Mouse (Mus musculus) frontal cortex, postnatal 10 days (tissue): ENCODE data around the gene Ick.
A peak's percentile ranks its signal among the peaks of the same experiment; 100 is the strongest.

Source experiments
- DNase-seq, 2 experiments: peaks; one replicate each; pipeline ENCODE4 v3.0.0; 2022; ENCODE audit warnings: low spot score in 2 of 2, mixed read lengths in 1 of 2

Ick gene

GRCm38 (mm10) chr9:78104973-78105372 is 4.0 kb upstream of the Ick start:
- DNase-seq, result no peak

GRCm38 (mm10) chr9:78105501-78105932 is 3.5 kb upstream of the Ick start:
- DNase-seq, result no peak

GRCm38 (mm10) chr9:78106821-78107220 is 2.2 kb upstream of the Ick start:
- no peak for DNase-seq

GRCm38 (mm10) chr9:78107582-78107911 is 1.4 kb upstream of the Ick start:
- DNase-seq, result no peak

- peak; percentile 72 to 81 for DNase-seq
Measured at GRCm38 (mm10) chr9:78107912-78108795, 838 bp upstream of the Ick start.

- DNase-seq, result no peak
Measured at GRCm38 (mm10) chr9:78109656-78110055, 664 bp downstream of the Ick start.

- no peak for DNase-seq
Measured at GRCm38 (mm10) chr9:78111456-78111855, 2.5 kb downstream of the Ick start.

GRCm38 (mm10) chr9:78112770-78113537 is 4.0 kb downstream of the Ick start:
- DNase-seq, result peak; percentile 82 to 90

GRCm38 (mm10) chr9:78113538-78113885 is 4.5 kb downstream of the Ick start:
- DNase-seq, result no peak

GRCm38 (mm10) chr9:78115746-78116145 is 6.8 kb downstream of the Ick start:
- no peak for DNase-seq

GRCm38 (mm10) chr9:78117690-78118089 is 8.7 kb downstream of the Ick start:
- DNase-seq, result no peak

- DNase-seq, result no peak
Measured at GRCm38 (mm10) chr9:78121358-78121757, 12.4 kb downstream of the Ick start.

- DNase-seq, result no peak
Measured at GRCm38 (mm10) chr9:78121985-78122384, 13.0 kb downstream of the Ick start.

GRCm38 (mm10) chr9:78122939-78123712 is 14.1 kb downstream of the Ick start:
- DNase-seq, result no peak

- no peak for DNase-seq
Measured at GRCm38 (mm10) chr9:78124297-78124696, 15.3 kb downstream of the Ick start.

- no peak for DNase-seq
Measured at GRCm38 (mm10) chr9:78126007-78126406, 17.0 kb downstream of the Ick start.

GRCm38 (mm10) chr9:78126643-78127042 is 17.7 kb downstream of the Ick start:
- no peak for DNase-seq

GRCm38 (mm10) chr9:78135658-78136057 is 26.7 kb downstream of the Ick start:
- DNase-seq, result no peak

- DNase-seq, result no peak
Measured at GRCm38 (mm10) chr9:78138044-78138676, 29.2 kb downstream of the Ick start.

- no peak for DNase-seq
Measured at GRCm38 (mm10) chr9:78139463-78139862, 30.5 kb downstream of the Ick start.

- peak in 1 of 2 experiments; percentile 50 for DNase-seq
Measured at GRCm38 (mm10) chr9:78146099-78146498, 37.1 kb downstream of the Ick start.

- peak in 1 of 2 experiments; percentile 28 for DNase-seq
Measured at GRCm38 (mm10) chr9:78146627-78147026, 37.6 kb downstream of the Ick start.
